Mouse (Mus musculus) c-Kit-positive CD71-negative TER-119-negative erythroid progenitor cells, embryonic 14.5 days (primary cell): ENCODE measurements around the gene Gm14862.
"Not testable (repeated sequence)": the region's sequence is repeated elsewhere in the genome, so short reads cannot be mapped to it uniquely, and the experiment has no call there.

Experiments
- DNase-seq: peaks from one replicate; pipeline ENCODE4 v3.0.0-alpha.2; 2013; ENCODE audit warnings: low read depth

The Gm14862 gene

DNA sequence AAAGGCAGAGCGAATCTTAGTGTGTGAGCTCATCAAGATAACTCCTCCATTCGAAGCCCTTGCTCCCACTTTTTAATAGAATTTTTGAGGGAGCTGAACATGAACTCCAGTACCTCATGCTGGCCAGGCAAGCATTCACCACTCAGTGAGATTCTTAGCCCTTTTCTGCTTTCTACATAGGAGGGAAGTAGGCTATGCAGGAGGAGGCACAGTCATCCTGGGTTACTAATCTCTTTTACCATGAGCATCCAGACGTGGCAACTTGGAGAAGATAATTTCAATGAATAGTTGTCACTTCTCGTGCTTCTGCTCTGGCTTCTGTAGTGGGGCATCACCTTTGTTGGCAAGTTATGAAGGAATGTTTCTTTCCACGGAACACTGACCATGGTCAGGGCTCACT lies at the start of gene Gm14862:
Gene Gm14862 (minus strand): TSS at position 134 of the 400 bp plus-strand sequence.
- no peak for DNase-seq

DNA sequence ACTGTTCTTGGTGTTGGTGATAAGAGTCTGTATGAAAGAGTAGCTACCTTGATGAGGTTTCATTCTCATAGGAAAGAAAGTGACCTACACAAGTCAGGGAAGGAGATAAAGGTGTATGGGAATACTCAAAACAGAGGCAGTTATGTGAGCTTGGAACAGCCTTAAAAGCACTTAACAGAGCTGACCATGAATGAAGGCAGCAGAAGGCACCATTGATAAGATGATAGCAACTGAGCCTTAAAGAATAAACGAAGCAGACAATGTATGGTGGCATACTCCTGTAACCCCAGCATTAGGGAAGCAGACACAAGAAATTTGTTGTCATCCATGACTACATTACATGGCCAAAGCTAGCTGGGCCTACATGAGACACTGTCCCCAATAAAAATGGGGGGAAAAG lies 46.8 kb upstream of the Gm14862 start:
- DNase-seq, result no peak

DNA sequence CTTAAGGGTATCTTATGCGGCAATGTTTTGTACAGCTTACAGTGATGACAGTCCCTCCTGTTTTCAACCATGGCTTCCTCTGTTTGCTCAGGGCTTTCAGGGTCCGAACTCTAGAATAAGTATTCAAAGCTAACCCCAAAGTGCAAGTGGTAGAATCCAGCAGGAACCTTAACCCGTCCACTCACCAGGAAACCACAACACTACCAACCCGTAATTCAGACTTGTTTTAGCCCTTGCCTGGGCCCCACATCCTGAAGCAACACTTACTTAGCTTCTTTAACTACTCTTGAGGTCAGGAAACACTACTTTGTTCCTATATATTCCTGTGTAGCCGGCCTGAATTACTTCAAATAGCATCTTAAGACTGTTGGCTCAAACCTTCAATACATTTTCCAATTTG lies 46.1 kb upstream of the Gm14862 start:
- DNase-seq, result no peak

DNA sequence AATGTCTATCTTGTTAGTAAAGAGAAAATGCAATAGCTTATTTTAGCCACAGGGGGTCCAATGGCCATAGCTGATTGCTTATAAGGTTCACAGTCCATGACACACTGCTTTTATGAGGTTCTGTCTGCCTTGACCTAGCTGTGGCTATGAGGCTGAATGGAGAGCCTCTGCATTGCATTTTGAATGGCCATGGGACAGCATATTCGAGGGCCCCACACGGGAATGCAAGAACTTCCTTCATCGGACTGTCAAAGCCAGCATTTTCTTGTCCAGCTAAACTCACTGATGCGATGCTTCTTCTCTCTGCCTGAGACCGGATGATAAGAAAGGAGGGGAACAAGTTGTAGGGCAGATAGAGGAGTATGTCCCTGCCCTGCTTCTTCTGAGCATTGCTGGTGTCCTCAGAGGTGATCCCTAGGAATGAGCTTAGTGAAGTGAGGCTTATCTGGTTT lies 41.7 kb upstream of the Gm14862 start:
- DNase-seq, result no peak

DNA sequence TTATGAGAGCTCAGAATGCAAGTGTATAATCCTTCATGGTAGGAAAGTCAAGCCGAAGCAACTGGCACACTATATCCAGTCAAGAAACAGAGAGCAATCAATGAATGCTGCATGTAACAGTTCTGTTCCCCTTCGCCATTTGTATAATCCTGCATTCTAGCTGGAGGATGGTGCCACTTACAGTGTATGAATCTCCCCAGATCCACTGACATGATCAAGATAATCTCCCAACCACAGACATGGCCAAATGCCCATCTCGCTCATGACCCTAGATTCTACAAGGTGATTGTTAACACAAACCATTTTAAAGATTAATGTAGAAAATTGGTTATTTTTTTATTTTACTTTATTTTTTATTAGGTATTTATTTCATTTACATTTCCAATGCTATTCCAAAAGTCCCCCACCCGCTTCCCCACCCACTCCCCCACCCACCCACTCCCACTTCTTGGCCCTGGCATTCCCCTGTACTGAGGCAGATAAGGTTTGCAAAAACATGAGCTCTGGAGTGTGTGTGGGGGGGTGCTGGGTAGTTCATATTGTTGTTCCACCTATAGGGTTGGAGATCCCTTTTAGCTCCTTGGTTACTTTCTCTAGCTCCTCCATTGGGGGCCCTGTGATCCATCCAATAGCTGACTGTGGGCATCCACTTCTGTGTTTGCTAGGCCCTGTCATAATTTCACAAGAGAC lies 36.6 kb upstream of the Gm14862 start:
- DNase-seq, result not testable (repeated sequence)

DNA sequence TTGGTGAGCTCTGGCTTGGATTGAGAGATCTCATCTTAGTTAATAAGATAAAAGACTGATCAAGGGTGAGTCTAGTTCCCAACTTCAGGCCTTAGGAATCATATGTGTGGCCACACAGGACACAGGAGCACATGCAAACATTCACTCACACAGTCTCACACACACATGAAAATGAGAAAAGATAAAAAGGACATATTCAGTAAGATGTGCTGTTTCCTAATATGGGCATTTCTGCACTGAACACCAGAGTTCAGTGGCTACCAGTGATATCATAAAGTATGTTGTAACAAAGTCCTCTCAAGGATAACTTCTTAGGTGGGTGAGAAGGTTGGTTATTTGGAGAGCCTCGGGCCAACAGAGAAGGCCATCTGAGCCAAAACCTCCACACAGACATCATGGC lies 26.8 kb upstream of the Gm14862 start, which contains the start of gene H2al1m:
Gene H2al1m (plus strand): TSS at position 301 of the 400 bp plus-strand sequence.
- DNase-seq, result not testable (repeated sequence)

DNA sequence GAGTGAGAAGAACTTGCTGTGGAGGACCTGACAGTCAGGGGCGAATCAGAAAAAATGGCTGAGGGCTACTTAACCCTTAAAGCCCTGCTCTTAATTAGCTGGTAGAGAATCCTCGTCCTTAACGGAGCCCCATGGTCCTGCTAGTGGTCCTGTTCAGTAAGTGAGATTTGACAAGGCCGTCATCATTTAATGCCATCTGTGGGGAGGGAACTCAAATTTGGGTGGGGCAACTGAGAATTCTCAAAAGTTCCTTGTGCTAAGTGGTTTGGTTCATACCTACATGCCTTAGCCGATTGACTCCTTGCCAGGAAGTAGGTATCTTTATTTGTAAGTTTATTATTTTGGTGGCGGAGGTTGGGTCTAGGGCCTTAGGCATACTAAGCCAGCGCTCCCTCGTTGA lies 17.6 kb upstream of the Gm14862 start:
- DNase-seq, result no peak

DNA sequence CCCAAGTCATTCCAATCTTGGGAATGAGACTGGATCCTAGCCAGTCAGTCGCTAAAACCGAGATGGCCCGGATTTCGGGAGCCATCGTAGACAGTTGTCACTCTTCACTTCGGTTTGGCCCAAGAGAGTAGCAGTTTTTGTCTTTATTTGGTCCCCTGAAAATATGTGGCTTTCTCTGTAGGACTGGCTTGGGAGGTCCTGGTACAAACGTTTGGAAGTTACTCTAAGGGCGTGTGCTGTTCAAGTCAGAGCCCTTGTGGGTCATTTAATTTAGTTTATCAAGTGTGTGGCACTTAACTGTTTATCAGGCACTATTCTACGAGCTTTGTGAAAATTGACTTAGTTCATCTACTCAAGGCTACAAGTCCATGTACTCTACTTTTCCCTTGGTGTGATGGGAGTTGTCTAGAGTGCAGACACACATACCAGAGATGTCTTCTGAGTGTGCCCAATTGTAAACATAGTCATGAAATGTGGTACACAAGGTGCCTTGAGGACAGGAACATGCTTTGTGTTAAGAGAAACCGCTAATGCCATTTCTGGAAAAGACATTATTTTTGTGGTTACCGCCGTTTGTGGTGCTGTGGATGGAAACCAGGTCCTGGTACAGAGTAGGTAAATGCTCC lies 16.8 kb upstream of the Gm14862 start:
- no peak for DNase-seq

DNA sequence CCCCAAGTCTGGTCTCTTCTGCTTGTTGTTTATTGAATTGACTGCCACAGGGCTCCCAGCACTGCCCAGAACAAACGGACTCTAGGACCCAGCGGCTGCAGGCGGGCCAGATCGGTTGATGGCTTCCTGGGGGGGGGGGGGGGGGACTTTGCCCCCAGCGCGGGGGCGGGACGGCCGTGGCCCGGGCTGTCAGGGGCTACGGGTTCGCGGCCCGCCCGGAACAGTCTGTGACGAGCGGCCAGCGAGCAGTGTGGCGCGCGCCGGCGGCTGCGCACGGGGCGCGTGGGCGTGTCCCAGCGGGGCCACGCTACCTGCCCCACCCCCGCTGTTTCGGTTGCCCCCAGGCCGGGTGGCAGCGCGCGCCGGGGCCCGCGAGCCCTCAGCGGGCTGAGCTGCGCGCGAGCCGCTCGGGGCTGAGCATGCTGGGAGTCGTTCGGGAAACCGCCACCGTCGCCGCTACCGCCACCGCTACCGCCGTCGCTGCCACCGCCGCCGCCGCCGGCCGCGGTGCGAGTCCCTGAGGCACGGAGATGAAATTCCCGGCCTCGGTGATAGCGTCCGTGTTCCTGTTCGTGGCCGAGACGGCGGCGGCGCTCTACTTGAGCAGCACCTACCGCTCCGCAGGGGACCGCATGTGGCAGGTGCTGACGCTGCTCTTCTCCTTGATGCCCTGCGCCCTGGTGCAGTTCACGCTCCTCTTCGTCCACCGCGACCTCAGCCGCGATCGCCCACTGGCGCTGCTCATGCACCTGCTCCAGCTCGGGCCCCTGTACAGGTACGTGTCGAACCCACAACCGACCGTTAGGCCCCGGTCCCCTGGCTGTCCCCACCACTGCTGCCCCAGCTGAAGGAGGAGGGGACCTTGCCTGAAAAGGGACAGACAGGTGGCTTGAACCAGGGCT lies 16.0 kb upstream of the Gm14862 start, which contains the start of gene Xk:
Gene Xk (plus strand): TSS at position 297 of the 902 bp plus-strand sequence.
- no peak for DNase-seq

DNA sequence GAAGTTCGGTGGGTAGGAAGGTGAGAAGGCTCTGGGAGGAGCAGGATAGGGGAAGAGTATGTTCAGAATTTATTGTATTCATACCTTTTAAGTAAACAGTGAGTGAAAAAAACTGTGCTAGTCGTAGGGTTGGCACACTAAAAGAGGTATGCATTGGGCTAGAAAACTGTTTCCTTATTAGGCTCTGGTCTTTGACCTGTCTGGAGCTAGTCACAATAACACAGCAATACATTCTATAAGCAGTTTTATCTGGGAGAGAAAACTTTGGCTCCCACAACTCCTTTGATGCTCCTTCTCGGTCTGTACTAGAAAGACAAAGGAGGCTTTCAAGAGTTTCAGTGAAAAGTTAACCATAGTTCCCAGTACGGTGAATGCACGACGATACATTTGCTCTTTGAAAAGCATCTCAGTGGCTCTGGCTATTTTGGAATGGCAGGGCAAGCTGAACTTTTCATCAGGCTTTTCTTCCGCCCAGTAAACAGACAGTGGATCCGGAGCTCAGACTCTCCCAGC lies 15.3 kb upstream of the Gm14862 start:
- no peak for DNase-seq

DNA sequence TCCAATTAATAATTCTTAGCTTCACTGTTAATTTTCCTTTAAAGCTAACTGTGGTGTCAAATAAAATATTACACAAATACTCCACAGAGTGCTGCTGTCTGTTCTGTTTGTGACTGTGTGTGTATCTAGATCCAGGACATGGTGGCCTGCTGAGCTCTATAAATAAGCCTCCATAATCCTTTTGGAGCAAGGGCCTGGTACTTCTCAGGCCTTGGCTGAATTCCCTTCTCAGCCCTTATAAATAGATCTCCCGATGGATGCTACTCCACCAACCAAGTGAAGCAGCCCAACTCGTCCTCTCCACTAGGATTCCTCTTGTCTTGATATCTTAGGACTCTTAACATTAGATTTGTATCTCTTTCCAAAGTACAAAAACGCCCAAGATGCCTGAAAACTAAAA lies 14.4 kb upstream of the Gm14862 start:
- no peak for DNase-seq

DNA sequence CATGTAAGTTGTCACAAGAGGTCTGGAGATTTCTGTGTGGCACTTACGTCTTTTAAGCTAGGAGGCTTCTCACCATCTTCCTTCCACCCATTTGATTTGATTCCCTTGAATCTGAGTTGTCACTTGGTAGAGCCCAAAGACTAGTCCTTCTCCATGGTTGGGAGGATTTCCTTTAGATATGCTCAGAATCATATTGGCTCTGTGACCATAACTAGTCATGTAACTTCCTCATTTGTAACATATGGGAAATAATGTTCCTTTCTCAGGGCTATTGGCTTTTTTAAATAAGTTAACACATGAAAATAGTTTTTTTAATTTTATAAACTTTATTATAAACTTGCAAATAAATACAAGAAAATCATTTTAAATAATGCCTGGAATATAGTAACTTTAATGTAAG lies 2.6 kb upstream of the Gm14862 start:
- no peak for DNase-seq

DNA sequence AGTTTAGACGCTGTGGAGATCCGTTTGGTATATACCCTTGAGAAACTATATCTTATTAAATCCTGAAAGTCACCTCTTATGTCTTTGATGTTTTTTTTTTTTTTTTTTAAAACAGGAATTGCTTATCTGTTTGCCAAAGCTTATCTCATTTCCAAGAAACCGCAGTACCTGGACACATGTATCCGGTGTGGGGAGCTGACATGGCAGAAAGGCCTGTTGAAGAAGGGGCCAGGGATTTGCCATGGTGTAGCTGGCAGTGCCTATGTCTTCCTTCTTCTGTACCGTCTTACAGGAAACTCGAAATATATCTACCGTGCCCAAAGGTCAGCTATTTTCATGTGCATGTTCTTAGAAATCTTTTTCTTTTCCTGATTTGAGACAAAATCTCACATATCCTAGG lies 1.1 kb upstream of the Gm14862 start:
- DNase-seq, result no peak

DNA sequence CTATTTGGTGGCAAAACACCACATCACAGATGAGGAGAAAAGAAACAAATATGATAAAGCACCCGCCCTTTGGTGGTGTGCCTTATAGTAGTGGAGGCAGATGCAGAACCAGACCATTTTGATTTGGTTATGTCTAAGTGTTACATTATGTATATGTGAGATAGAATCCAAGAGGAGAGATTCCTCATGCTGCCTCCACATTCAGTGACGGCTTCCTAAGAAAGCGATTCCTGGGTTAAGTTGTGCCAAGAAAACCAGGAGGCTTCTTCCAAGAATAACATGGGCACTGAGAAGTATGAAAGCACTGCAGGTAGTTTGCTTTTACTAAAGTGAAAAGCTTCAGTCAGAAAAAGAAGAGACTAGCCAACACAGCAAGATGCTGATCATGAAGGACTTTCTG lies 1.8 kb downstream of the Gm14862 start:
- DNase-seq, result no peak

DNA sequence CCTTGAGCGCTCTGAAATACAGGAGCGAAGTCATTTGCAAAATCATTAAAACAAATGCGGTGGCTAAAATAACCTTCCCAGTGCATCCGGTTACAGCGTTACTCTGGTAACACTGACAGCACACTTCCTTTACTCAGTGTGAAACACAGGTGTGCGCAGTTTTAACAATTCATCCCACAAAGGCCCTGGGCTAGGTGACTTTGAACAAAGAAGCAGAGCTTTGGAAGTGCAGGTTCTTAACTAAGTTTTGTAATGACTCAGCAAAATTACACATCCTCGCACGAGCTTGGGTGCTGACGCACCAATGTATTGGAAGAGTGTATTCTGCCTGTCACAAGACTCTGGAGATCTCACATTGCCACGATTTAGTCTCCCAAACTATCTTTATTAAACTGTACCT lies 2.7 kb downstream of the Gm14862 start:
- no peak for DNase-seq

DNA sequence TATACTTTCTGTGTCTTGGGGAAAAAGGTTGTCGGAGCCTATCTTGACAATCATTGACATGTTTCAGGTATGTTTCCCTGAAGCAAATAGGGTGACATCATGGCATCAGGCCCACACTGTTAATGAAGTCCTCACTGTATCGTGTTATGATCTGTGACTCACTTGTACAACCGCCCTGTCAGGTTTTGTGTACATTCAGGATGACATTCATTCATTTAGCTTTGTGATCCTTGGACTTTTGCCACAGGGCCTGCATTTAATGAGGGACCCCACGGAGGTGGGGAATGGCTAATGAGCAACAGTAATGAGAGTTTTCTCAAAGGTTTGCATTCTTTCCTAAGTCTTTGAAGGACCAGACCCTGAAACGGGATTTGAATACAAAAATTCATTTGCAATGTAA lies 7.8 kb downstream of the Gm14862 start:
- no peak for DNase-seq

DNA sequence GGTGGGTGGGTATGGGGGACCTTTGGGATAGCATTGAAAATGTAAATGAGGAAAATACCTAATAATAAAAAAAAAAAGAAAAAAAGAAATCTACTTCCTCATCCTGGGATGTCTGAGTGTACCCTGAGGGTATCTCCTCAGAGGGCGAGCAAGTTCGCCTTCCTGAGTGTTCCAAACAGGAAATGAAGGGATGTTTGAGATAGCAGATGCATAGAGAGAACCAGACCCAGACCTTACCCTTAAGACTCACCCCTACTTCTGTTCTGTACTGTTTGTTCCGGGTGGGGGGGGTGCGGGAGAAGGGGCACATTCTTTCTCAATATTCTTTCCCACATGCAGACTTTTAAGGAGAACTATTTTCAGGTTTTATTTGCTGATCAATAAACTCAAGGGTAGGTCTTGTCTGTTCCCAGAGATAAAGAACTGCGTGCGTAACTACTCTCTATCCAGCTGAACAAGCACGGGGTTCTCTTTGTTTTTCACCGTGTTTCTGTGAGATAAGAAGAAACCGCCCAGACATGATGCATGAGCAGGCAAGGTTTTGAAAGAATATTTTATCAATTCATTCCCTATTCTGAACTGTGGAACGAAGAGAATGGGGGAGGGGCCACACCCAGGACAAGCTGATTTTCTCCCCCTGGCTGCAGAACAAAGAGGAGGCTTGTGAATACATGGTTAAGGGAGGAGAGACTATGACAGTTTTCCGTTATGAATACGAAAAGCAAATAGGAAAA lies 11.9 kb downstream of the Gm14862 start:
- peak; percentile 17 for DNase-seq

DNA sequence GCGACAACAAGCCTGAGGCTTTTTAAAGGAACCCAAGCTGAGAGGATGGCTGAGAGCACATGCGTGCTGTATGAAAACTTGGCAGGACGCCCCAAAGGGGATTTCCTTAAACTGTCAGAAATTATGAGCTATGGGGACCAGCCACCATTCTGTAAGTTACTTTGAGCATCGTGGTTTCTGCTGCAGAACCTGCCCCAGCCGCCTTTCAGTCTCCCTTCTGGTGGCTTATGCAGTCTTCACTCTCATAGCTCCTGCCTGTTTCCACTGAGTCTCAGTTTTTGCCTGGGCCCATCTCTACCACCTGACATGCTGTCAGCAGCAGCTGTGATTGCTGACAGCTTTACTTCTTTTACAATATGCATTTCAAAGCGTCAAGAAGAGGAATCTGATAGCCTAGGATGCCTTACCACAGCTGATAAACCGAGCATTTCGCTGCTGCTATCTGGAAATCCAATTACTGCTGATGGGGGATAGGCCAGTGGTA lies 13.3 kb downstream of the Gm14862 start:
- no peak for DNase-seq

DNA sequence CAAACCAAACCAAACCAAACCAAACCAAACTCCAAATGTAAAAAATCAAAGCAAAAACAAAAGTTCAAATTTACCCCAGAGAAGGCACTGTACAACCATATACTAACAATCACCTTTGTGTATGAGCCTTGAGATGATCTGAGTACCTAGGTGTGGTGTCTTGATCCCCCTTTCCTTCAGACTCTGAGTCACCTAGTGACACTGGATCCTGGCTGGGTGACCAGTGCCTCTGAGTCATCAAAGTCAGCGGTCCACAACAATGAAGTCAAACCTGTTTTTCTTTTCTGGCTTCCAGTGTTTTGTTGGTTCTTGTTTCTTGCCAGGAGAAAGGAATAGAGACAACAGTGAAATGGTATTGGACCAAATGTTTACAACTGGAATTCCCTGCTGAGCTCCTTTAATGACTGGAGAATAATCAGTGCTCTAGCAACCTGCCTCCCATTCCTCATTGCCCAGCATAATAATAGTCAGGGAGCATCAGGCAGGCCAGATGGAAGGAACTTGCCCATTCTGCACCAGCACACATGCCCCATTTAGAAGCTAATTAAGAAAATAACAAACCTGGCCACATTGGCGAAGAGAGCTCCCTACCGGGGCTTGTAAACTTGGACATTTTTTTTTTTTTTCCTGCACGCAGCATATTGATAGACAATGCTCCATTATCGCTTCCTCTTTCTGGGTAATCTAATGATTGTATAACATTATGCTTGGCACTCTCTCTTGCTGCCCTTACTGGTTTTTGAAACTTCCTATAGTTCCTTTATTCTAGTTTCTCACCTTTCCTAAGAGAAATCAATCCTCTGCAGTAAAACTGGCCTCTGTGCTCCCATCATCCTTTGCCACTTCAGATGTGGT lies 15.7 kb downstream of the Gm14862 start:
- DNase-seq, result no peak

DNA sequence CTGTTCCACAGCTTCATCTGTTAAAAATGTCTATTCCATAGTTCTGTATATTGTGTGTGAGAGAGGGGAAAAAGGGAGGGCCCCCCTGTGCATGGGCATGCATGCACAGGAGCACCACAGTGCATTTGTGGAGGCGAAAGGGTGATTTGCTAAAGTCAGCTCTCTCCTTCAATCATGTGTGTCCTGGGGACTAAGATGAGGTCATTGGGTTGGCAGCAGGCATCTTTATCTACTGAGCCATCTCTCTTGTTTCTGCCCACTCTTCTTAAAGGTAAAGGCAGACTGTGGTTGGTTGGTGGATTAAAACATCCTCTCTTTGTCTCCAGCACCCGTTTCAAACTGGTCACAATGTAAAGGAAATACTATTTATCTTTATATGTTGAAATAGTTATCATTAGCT lies 29.6 kb downstream of the Gm14862 start:
- DNase-seq, result no peak
